Mouse (Mus musculus) stomach, embryonic 14.5 days (tissue): ENCODE measurements around the gene Ppp1r21. TPM values are rescaled to one million over a fixed set of nuclear protein-coding genes. Genes with fewer than 3 reads are reported as not detected.

Source experiments
- ATAC-seq: fragments of 200-750 bp; cut with Nextera tagmentation; 2 replicates; pipeline ENCODE4 v1.8.0; 2017; ENCODE audit warnings: low read depth, moderate TSS enrichment; ENCODE audit not compliant: insufficient number of reproducible peaks, insufficient read depth, low FRiP score
- H3K27ac ChIP-seq: fragments of 300-500 bp; sonication (generic); 2 replicates; pipeline ENCODE4 v1.5.1; 2014; ENCODE audit warnings: mild to moderate bottlenecking, low read length, moderate library complexity, mixed read lengths
- H3K27me3 ChIP-seq: fragments of 300-500 bp; sonication (generic); 2 replicates; pipeline ENCODE4 v1.6.1; 2014; ENCODE audit warnings: low read length, control low read depth, mixed read lengths; ENCODE audit not compliant: control insufficient read depth, insufficient read depth
- H3K36me3 ChIP-seq: fragments of 300-500 bp; sonication (generic); 2 replicates; pipeline ENCODE4 v1.6.1; 2014; ENCODE audit warnings: mild to moderate bottlenecking, control low read depth, low read length, moderate library complexity, mixed read lengths; ENCODE audit not compliant: control insufficient read depth, insufficient read depth
- H3K4me1 ChIP-seq: fragments of 300-500 bp; sonication (generic); 2 replicates; pipeline ENCODE4 v1.6.1; 2014; ENCODE audit warnings: low read length, control low read depth, mixed read lengths; ENCODE audit not compliant: control insufficient read depth, insufficient read depth
- H3K4me2 ChIP-seq: fragments of 300-500 bp; sonication (generic); replicated peaks from 2 replicates; pipeline ENCODE4 v1.6.1; 2014; ENCODE audit warnings: low read depth, low read length, control low read depth
- H3K4me3 ChIP-seq: fragments of 300-500 bp; sonication (generic); 2 replicates; pipeline ENCODE4 v1.5.1; 2014; ENCODE audit warnings: low read depth, low read length, control low read depth
- H3K9ac ChIP-seq: fragments of 300-500 bp; sonication (generic); replicated peaks from 2 replicates; pipeline ENCODE4 v1.6.1; 2014; ENCODE audit warnings: low read depth, mild to moderate bottlenecking, control low read depth, low read length, moderate library complexity, mixed read lengths
- H3K9me3 ChIP-seq: fragments of 300-500 bp; sonication (generic); 2 replicates; pipeline ENCODE4 v1.6.1; 2016; ENCODE audit warnings: low read depth, low read length, control low read depth; ENCODE audit not compliant: control insufficient read depth
- WGBS: fragments of 180-500 bp; shearing (Covaris S2); extraction: QIAGEN DNeasy Blood & Tissue Kit; methylation state at CpG from one replicate; pipeline ENCODE4 v1.1.7; 2014; 5-methylcytosine and 5-hydroxymethylcytosine counted together
- polyA plus RNA-seq: library from polyadenylated mRNA; unstranded; fragments of >200 nt; fragmentation: Nextera tagmentation; extraction: Ambion mirVana; gene quantifications from 2 replicates; pipeline ENCODE4 v1.2.1, GENCODE M21; 2014

Gene Ppp1r21
- polyA plus RNA-seq, 1 experiment from 2014 or later, result 30.3 TPM

GRCm38 (mm10) chr17:88550981-88551940, 21.3 kb downstream of the Ppp1r21 start:
- peaks cover 5% of the 10 kb centered on the region; the same call in 1 of the 2 replicates for H3K36me3 ChIP-seq
- ATAC-seq, result no peak
- H3K9me3 ChIP-seq, result no peaks in the 10 kb centered on the region
- H3K9ac ChIP-seq, result no peak overlapping the region
- no peaks in the 10 kb centered on the region for H3K27me3 ChIP-seq
- WGBS, result 58% methylated on average over 10 of the region's 10 CpGs
- no peak overlapping the region for H3K4me2 ChIP-seq
- H3K27ac ChIP-seq, result peak overlapping the region; percentile 6; the same call in 1 of the 2 replicates
- no peak overlapping the region for H3K4me3 ChIP-seq
- H3K4me1 ChIP-seq, result no peaks in the 10 kb centered on the region

- H3K4me3 ChIP-seq, result no peak overlapping the region
- 33% methylated on average over 6 of the region's 6 CpGs for WGBS
- H3K36me3 ChIP-seq, result peaks cover 3% of the 10 kb centered on the region; the same call in 1 of the 2 replicates
- no peaks in the 10 kb centered on the region for H3K9me3 ChIP-seq
- peak overlapping the region; percentile 48; the same call in 1 of the 2 replicates for H3K27ac ChIP-seq
- H3K4me1 ChIP-seq, result no peaks in the 10 kb centered on the region
- no peak overlapping the region for H3K4me2 ChIP-seq
- ATAC-seq, result no peak
- no peak overlapping the region for H3K9ac ChIP-seq
- H3K27me3 ChIP-seq, result no peaks in the 10 kb centered on the region
Observed at GRCm38 (mm10) chr17:88552556-88552955, 22.6 kb downstream of the Ppp1r21 start.

DNA sequence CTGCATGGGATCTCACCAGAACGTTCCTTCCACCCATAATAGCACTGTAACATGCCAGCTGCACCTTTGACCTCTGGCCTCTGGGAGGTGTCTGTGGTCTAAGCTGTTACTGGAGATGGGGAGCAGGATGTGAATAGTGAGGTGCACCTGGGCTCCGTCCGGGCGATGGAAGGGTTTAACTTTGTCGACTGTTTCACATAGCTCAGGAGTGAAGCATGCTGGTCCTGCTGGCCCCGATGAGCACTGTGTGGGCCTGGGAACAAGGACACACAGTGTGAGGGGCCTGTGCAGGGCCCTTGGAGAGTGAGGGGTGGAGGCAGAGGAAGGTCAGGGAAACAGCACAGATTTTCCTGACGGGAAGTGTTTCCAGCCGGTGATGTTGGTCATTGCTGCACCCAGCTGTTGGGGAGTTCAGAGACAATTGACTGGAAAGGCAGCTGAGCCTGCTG, 23.1 kb downstream of the Ppp1r21 start:
- no peaks in the 10 kb centered on the region; the same call in 1 of the 2 replicates for H3K36me3 ChIP-seq
- no peaks in the 10 kb centered on the region for H3K27me3 ChIP-seq
- no peak overlapping the region for H3K4me2 ChIP-seq
- whole genome bisulfite sequencing, result 42% methylated on average over 8 of the region's 8 CpGs
- H3K4me3 ChIP-seq, result no peak overlapping the region
- H3K9ac ChIP-seq, result no peak overlapping the region
- no peak for ATAC-seq
- no peaks in the 10 kb centered on the region for H3K4me1 ChIP-seq
- no peaks in the 10 kb centered on the region for H3K9me3 ChIP-seq
- H3K27ac ChIP-seq, result peak overlapping the region; percentile 48; the same call in 1 of the 2 replicates

DNA sequence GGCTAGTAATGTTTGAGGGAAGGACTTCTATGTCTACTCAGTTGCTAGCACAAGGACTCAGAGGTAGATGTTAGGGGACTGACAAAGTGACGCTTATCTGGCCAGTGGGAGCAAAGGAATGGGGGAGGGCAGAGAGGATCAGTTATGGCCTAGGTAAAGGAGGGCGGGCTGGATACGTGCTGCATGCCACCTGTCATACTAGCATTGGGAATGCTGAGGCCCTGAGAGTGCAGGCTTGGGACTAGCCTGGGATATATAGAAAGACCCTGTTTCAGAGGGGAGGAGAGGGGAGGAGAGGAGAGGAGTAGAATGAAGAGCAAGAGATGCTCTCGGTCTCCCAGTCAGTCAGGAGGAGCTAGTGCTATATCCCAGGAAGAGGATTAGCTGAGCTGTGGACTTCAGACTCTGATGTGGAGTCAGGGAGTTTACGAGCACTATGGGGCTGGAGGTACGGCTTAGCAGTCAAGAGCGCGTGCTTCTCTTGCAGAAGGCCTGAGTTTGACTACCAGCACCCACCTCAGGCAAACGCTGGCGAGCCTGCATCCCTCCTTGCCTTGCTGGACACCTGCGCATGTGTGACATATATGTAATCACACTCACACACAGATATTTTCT, 23.7 kb downstream of the Ppp1r21 start:
- H3K36me3 ChIP-seq, result no peaks in the 10 kb centered on the region; the same call in 1 of the 2 replicates

GRCm38 (mm10) chr17:88556176-88556575, 26.3 kb downstream of the Ppp1r21 start:
- H3K27ac ChIP-seq, result no peak overlapping the region
- H3K4me1 ChIP-seq, result no peaks in the 10 kb centered on the region
- no peaks in the 10 kb centered on the region; the same call in 1 of the 2 replicates for H3K36me3 ChIP-seq
- H3K27me3 ChIP-seq, result no peaks in the 10 kb centered on the region
- no peak overlapping the region for H3K9ac ChIP-seq
- H3K4me3 ChIP-seq, result no peak overlapping the region
- no peak for ATAC-seq
- H3K9me3 ChIP-seq, result no peaks in the 10 kb centered on the region
- H3K4me2 ChIP-seq, result no peak overlapping the region
- 84% methylated on average over 13 of the region's 13 CpGs for WGBS

More for the DNA sequence above, 23.7 kb downstream of the Ppp1r21 start:
- H3K4me3 ChIP-seq, result no peak overlapping the region
- H3K27ac ChIP-seq, result no peak overlapping the region
- H3K4me1 ChIP-seq, result no peaks in the 10 kb centered on the region
- no peak overlapping the region for H3K9ac ChIP-seq
- 88% methylated on average over 11 of the region's 11 CpGs for WGBS
- H3K27me3 ChIP-seq, result no peaks in the 10 kb centered on the region
- ATAC-seq, result no peak
- H3K9me3 ChIP-seq, result no peaks in the 10 kb centered on the region
- H3K4me2 ChIP-seq, result no peak overlapping the region

GRCm38 (mm10) chr17:88556688-88557087, 26.8 kb downstream of the Ppp1r21 start:
- no peak for ATAC-seq
- H3K36me3 ChIP-seq, result peaks cover 3% of the 10 kb centered on the region; the same call in 1 of the 2 replicates
- no peak overlapping the region for H3K4me2 ChIP-seq
- H3K9me3 ChIP-seq, result no peaks in the 10 kb centered on the region
- no peaks in the 10 kb centered on the region for H3K4me1 ChIP-seq
- no peaks in the 10 kb centered on the region for H3K27me3 ChIP-seq
- H3K9ac ChIP-seq, result no peak overlapping the region
- WGBS, result 86% methylated on average over 4 of the region's 4 CpGs
- no peak overlapping the region for H3K4me3 ChIP-seq
- no peak overlapping the region for H3K27ac ChIP-seq

DNA sequence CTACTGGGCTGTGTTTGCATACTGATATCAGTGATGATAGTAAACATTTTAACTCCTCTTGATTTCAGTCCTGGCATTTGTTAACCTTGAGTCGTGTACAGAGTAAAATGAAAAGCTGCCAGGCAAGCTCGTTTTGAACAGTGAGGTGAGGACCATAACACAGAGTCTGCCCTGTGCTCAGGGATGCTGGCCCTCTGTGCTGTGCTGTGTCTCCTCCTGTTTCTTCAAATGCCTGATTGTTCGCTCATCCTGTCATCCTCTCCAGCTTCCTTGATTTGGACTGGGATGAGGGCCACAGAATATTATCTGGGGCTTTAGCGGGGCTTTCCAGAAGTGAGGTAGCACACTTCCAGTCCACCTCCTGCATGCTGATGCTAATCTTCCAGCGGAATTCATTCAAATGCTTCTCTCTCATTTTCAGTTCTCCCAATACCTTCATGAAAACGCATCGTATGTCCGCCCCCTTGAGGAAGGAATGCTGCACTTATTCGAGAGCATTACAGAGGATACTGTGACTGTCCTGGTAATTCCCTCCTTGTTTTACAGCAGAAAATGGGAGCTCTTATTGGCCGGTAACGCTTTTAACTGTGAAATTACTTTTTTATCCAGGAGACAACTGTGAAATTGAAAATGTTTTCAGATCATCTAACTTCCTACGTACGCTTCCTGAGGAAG, 28.4 kb downstream of the Ppp1r21 start:
- H3K9me3 ChIP-seq, result no peaks in the 10 kb centered on the region
- H3K27ac ChIP-seq, result no peak overlapping the region
- no peak overlapping the region for H3K9ac ChIP-seq
- peaks cover 9% of the 10 kb centered on the region for H3K36me3 ChIP-seq
- H3K27me3 ChIP-seq, result no peaks in the 10 kb centered on the region
- H3K4me3 ChIP-seq, result no peak overlapping the region
- ATAC-seq, result peak; percentile 66; the same call in 1 of the 2 replicates
- H3K4me2 ChIP-seq, result no peak overlapping the region
- no peaks in the 10 kb centered on the region for H3K4me1 ChIP-seq
- WGBS, result 30% methylated on average over 13 of the region's 13 CpGs

- no peak overlapping the region for H3K4me3 ChIP-seq
- H3K27me3 ChIP-seq, result no peaks in the 10 kb centered on the region
- WGBS, result 64% methylated on average over 3 of the region's 3 CpGs
- no peak overlapping the region for H3K4me2 ChIP-seq
- no peak overlapping the region for H3K9ac ChIP-seq
- ATAC-seq, result no peak
- H3K36me3 ChIP-seq, result peaks cover 26% of the 10 kb centered on the region
- H3K4me1 ChIP-seq, result no peaks in the 10 kb centered on the region
- no peak overlapping the region for H3K27ac ChIP-seq
- no peaks in the 10 kb centered on the region for H3K9me3 ChIP-seq
Observed at GRCm38 (mm10) chr17:88563611-88564010, 33.7 kb downstream of the Ppp1r21 start.
